Mouse (Mus musculus) activated CD4-positive, CD25-positive, alpha-beta regulatory T cell, adult 4 months (primary cell): Measurements from ENCODE around the gene Gm4981. TPM values are rescaled to one million over a fixed set of nuclear protein-coding genes. Genes with fewer than 3 reads are reported as not detected.
"Not testable (repeated sequence)": the region's sequence is repeated elsewhere in the genome, so short reads cannot be mapped to it uniquely, and the experiment has no call there.

ENCODE experiments used
- ATAC-seq: one replicate; pipeline ENCODE4 v1.8.0; 2017
- polyA plus RNA-seq, 2 experiments: library from polyadenylated mRNA; unstranded; fragments of 100-300 nt; shearing (Covaris generic); gene quantifications; one replicate each; pipeline ENCODE4 v1.2.1; 2017

Gene Gm4981
- polyA plus RNA-seq, 2 experiments from 2014 or later: not detected

GRCm38 (mm10) chr10:58221571-58221970 is 14.9 kb downstream of the Gm4981 start:
- ATAC-seq: not testable (repeated sequence)

- no peak for ATAC-seq
These were observed 15.8 kb downstream of the Gm4981 start for GRCm38 (mm10) chr10:58220726-58221125.

GRCm38 (mm10) chr10:58217366-58217765 is 19.1 kb downstream of the Gm4981 start:
- no peak for ATAC-seq

GRCm38 (mm10) chr10:58215353-58215752 is 21.1 kb downstream of the Gm4981 start:
- no peak for ATAC-seq

GRCm38 (mm10) chr10:58214934-58215333 is 21.6 kb downstream of the Gm4981 start:
- ATAC-seq: no peak

- no peak for ATAC-seq
These were observed 22.0 kb downstream of the Gm4981 start for GRCm38 (mm10) chr10:58214497-58214896.

GRCm38 (mm10) chr10:58212230-58212629 is 24.3 kb downstream of the Gm4981 start:
- no peak for ATAC-seq

GRCm38 (mm10) chr10:58211213-58211612 is 25.3 kb downstream of the Gm4981 start:
- no peak for ATAC-seq

GRCm38 (mm10) chr10:58210514-58210913 is 26.0 kb downstream of the Gm4981 start:
- ATAC-seq: no peak

- ATAC-seq: no peak
These were observed 26.6 kb downstream of the Gm4981 start for GRCm38 (mm10) chr10:58209710-58210467.

- no peak for ATAC-seq
These were observed 29.7 kb downstream of the Gm4981 start for GRCm38 (mm10) chr10:58206639-58207404.

GRCm38 (mm10) chr10:58205986-58206385 is 30.5 kb downstream of the Gm4981 start:
- no peak for ATAC-seq

Other genes starting within 250 kb of the Gm4981 start
- not detected for gene AW822073, start 11.8 kb downstream of the Gm4981 start, polyA plus RNA-seq
- under 1 TPM in 1 of 2 experiments, not detected in 1; 0.24 TPM for gene Duxf3, start 4.0 kb downstream of the Gm4981 start, polyA plus RNA-seq
- gene Gcc2, start 18.8 kb upstream of the Gm4981 start, polyA plus RNA-seq: 10 to 100 TPM; 62.5 to 73.9 TPM
- 10 to 100 TPM; 81.3 to 93.4 TPM for gene Lims1, start 86.8 kb upstream of the Gm4981 start, polyA plus RNA-seq
- 10 to 100 TPM; 20.7 to 23.2 TPM for gene Ranbp2, start 210.2 kb upstream of the Gm4981 start, polyA plus RNA-seq